Mouse (Mus musculus): ENCODE measurements around the gene Fam120c. TPM values are rescaled to one million over a fixed set of nuclear protein-coding genes. Genes with fewer than 3 reads are reported as not detected.

The Fam120c gene
- polyA plus RNA-seq (2015; fragmentation: Nextera tagmentation; extraction: Ambion mirVana), result 5.4 and 5.5 TPM in 2 replicates

GRCm38 (mm10) chrX:151343761-151344500, at the start of gene Fam120c:
Gene Fam120c (plus strand): TSS chrX:151344175.

GRCm38 (mm10) chrX:151520458-151521322, 176.7 kb downstream of the Fam120c start, which contains the start of gene Phf8:
Gene Phf8 (plus strand): TSS chrX:151520672.

Other genes with a start within 250 kb of the Fam120c start
- gene Tsr2, start 247.6 kb upstream of the Fam120c start, polyA plus RNA-seq (2015; fragmentation: Nextera tagmentation; extraction: Ambion mirVana), result 13.5 and 16.5 TPM in 2 replicates
- gene Wnk3, start 146.1 kb upstream of the Fam120c start, polyA plus RNA-seq (2015; fragmentation: Nextera tagmentation; extraction: Ambion mirVana), result 0.49 and 0.81 TPM in 2 replicates
- gene Phf8, start 176.5 kb downstream of the Fam120c start, polyA plus RNA-seq (2015; fragmentation: Nextera tagmentation; extraction: Ambion mirVana), result 4.6 and 5.2 TPM in 2 replicates